Mouse (Mus musculus): ENCODE results near the gene Gm10718. TPM values are rescaled to one million over a fixed set of nuclear protein-coding genes. Genes with fewer than 3 reads are reported as not detected.
"Not testable (repeated sequence)": the region's sequence is repeated elsewhere in the genome, so short reads cannot be mapped to it uniquely, and the experiment has no call there.

Gm10718 gene
- polyA plus RNA-seq, 1 experiment from 2014 or later = 0.96 TPM

DNA sequence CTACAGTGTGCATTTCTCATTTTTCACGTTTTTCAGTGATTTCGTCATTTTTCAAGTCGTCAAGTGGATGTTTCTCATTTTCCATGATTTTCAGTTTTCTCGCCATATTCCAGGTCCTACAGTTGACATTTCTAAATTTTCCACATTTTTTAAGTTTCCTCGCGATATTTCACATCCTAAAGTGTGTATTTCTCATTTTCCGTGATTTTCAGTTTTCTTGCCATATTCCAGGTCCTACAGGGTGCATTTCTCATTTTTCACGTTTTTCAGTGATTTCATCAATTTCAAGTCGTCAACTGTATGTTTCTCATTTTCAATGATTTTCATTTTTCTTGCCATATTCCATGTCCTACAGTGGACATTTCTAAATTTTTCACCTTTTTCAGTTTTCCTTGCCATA lies 8.0 kb upstream of the Gm10718 start, which contains the start of gene Gm10720:
Gm10720 (plus strand) TSS at position 301 of the 400 bp plus-strand sequence.
- not testable (repeated sequence) for H3K9me3 ChIP-seq; H3K27me3 ChIP-seq; H3K27ac ChIP-seq (replicated peaks); ATAC-seq (ENCODE audit: low FRiP score, low read depth); H3K4me1 ChIP-seq (replicated peaks); H3K4me2 ChIP-seq; H3K36me3 ChIP-seq; H3K4me3 ChIP-seq; H3K9ac ChIP-seq
- WGBS = 68% methylated on average over 5 of the region's 9 CpGs

DNA sequence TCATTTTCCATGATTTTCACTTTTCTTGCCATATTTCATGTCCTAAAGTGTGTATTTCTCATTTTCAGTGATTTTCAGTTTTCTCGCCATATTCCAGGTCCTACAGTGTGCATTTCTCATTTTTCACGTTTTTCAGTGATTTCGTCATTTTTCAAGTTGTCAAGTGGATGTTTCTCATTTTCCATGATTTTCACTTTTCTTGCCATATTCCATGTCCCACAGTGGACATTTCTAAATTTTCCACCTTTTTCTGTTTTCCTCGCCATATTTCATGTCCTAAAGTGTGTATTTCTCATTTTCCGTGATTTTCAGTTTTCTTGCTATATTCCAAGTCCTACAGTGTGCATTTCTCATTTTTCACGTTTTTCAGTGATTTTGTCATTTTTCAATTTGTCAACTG lies 7.5 kb upstream of the Gm10718 start:
- H3K27me3 ChIP-seq; H3K4me1 ChIP-seq (replicated peaks); H3K9ac ChIP-seq; ATAC-seq (ENCODE audit: low FRiP score, low read depth); H3K9me3 ChIP-seq; H3K4me3 ChIP-seq; H3K36me3 ChIP-seq; H3K4me2 ChIP-seq; H3K27ac ChIP-seq (replicated peaks): not testable (repeated sequence)
- WGBS = 74% methylated on average over 6 of the region's 6 CpGs

DNA sequence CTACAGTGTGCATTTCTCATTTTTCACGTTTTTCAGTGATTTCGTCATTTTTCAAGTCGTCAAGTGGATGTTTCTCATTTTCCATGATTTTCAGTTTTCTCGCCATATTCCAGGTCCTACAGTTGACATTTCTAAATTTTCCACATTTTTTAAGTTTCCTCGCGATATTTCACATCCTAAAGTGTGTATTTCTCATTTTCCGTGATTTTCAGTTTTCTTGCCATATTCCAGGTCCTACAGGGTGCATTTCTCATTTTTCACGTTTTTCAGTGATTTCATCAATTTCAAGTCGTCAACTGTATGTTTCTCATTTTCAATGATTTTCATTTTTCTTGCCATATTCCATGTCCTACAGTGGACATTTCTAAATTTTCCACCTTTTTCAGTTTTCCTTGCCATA lies 6.2 kb upstream of the Gm10718 start, which contains the start of gene Gm10719:
Gm10719 (plus strand) TSS at position 301 of the 400 bp plus-strand sequence.
- not testable (repeated sequence) for H3K27me3 ChIP-seq; ATAC-seq (ENCODE audit: low FRiP score, low read depth); H3K4me2 ChIP-seq; H3K27ac ChIP-seq (replicated peaks); H3K4me1 ChIP-seq (replicated peaks); H3K4me3 ChIP-seq; H3K36me3 ChIP-seq; H3K9ac ChIP-seq; H3K9me3 ChIP-seq
- WGBS = 68% methylated on average over 2 of the region's 9 CpGs

DNA sequence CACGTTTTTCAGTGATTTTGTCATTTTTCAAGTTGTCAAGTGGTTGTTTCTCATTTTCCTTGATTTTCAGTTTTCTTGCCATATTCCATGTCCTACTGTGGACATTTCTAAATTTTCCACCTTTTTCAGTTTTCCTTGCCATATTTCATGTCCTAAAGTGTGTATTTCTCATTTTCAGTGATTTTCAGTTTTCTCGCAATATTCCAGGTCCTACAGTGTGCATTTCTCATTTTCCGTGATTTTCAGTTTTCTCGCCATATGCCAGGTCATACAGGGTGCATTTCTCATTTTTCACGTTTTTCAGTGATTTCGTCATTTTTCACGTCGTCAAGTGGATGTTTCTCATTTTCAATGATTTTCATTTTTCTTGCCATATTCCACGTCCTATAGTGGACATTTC lies 4.4 kb upstream of the Gm10718 start:
- WGBS = 60% methylated on average over 9 of the region's 9 CpGs
- not testable (repeated sequence) for H3K4me2 ChIP-seq; H3K27ac ChIP-seq (replicated peaks); H3K9me3 ChIP-seq; H3K4me3 ChIP-seq; ATAC-seq (ENCODE audit: low FRiP score, low read depth); H3K36me3 ChIP-seq; H3K4me1 ChIP-seq (replicated peaks); H3K9ac ChIP-seq; H3K27me3 ChIP-seq

DNA sequence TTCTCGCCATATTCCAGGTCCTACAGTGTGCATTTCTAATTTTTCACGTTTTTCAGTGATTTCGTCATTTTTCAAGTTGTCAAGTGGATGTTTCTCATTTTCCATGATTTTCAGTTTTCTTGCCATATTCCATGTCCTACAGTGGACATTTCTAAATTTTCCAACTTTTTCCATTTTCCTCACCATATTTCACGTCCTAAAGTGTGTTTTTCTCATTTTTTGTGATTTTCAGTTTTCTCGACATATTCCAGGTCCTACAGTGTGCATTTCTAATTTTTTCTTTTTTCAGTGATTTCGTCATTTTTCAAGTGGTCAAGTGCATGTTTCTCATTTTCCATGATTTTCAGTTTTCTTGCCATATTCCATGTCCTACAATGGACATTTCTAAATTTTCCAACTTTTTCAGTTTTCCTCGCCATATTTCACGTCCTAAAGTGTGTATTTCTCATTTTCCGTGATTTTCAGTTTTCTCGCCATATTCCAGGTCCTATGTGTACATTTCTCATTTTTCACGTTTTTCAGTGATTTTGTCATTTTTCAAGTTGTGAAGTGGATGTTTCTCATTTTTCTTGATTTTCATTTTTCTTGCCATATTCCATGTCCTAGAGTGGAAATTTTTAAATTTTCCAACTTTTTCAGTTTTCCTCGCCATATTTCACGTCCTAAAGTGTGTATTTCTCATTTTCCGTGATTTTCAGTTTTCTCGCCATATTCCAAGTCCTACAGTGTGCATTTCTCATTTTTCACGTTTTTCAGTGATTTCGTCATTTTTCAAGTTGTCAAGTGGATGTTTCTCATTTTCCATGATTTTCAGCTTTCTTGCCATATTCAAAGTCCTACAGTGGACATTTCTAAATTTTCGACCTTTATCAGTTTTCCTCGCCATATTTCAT lies 3.3 kb upstream of the Gm10718 start:
- WGBS = 76% methylated on average over 16 of the region's 19 CpGs
- not testable (repeated sequence) for H3K4me1 ChIP-seq (replicated peaks); H3K27ac ChIP-seq (replicated peaks); H3K9ac ChIP-seq; H3K9me3 ChIP-seq; H3K4me2 ChIP-seq; H3K4me3 ChIP-seq; H3K36me3 ChIP-seq; H3K27me3 ChIP-seq
- peak; percentile 77; the same call in 1 of the 2 replicates for ATAC-seq (ENCODE audit: low FRiP score, low read depth)

DNA sequence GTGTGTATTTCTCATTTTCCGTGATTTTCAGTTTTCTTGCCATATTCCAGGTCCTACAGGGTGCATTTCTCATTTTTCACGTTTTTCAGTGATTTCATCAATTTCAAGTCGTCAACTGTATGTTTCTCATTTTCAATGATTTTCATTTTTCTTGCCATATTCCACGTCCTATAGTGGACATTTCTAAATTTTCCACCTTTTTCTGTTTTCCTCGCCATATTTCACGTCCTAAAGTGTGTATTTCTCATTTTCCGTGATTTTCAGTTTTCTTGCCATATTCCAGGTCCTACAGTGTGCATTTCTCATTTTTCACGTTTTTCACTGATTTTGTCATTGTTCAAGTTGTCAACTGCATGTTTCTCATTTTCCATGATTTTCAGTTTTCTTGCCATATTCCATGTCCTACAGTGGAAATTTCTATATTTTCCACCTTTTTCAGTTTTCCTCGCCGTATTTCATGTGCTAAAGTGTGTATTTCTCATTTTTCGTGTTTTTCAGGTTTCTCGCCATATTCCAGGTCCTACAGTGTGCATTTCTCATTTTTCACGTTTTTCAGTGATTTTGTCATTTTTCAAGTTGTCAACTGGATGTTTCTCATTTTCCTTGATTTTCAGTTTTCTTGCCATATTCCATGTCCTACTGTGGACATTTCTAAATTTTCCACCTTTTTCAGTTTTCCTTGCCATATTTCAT lies 885 bp upstream of the Gm10718 start:
- not testable (repeated sequence) for ATAC-seq (ENCODE audit: low FRiP score, low read depth); H3K4me2 ChIP-seq; H3K36me3 ChIP-seq; H3K4me1 ChIP-seq (replicated peaks); H3K27me3 ChIP-seq; H3K9ac ChIP-seq; H3K9me3 ChIP-seq; H3K4me3 ChIP-seq; H3K27ac ChIP-seq (replicated peaks)
- WGBS = 73% methylated on average over 10 of the region's 13 CpGs

- H3K27ac ChIP-seq (replicated peaks); H3K4me3 ChIP-seq; H3K4me1 ChIP-seq (replicated peaks); ATAC-seq (ENCODE audit: low FRiP score, low read depth); H3K9ac ChIP-seq; H3K9me3 ChIP-seq; H3K36me3 ChIP-seq; H3K27me3 ChIP-seq; H3K4me2 ChIP-seq: not testable (repeated sequence)
- WGBS = 78% methylated on average over 16 of the region's 16 CpGs
Measured at GRCm38 (mm10) chr9:3023985-3024648, 770 bp downstream of the Gm10718 start.

DNA sequence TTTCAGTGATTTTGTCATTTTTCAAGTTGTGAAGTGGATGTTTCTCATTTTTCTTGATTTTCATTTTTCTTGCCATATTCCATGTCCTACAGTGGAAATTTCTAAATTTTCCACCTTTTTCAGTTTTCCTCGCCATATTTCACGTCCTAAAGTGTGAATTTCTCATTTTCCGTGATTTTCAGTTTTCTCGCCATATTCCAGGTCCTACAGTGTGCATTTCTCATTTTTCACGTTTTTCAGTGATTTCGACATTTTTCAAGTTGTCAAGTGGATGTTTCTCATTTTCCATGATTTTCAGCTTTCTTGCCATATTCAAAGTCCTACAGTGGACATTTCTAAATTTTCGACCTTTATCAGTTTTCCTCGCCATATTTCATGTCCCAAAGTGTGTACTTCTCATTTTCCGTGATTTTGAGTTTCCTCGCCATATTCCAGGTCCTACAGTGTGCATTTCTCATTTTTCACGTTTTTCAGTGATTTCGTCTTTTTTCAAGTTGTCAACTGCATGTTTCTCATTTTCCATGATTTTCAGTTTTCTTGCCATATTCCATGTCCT lies 1.6 kb downstream of the Gm10718 start, which contains the start of gene Gm10717:
Gm10717 (plus strand) TSS at position 506 of the 556 bp plus-strand sequence.
- H3K36me3 ChIP-seq; H3K4me3 ChIP-seq; ATAC-seq (ENCODE audit: low FRiP score, low read depth); H3K27ac ChIP-seq (replicated peaks); H3K9ac ChIP-seq; H3K27me3 ChIP-seq; H3K4me1 ChIP-seq (replicated peaks); H3K4me2 ChIP-seq; H3K9me3 ChIP-seq: not testable (repeated sequence)
- 73% methylated on average over 12 of the region's 12 CpGs for WGBS

- WGBS = 72% methylated on average over 5 of the region's 6 CpGs
Measured at GRCm38 (mm10) chr9:3025653-3026052, 2.3 kb downstream of the Gm10718 start.

GRCm38 (mm10) chr9:3026136-3026535 lies 2.8 kb downstream of the Gm10718 start:
- H3K4me3 ChIP-seq; H3K9ac ChIP-seq; H3K4me1 ChIP-seq (replicated peaks); H3K36me3 ChIP-seq; ATAC-seq (ENCODE audit: low FRiP score, low read depth); H3K4me2 ChIP-seq; H3K27me3 ChIP-seq; H3K9me3 ChIP-seq; H3K27ac ChIP-seq (replicated peaks): not testable (repeated sequence)
- 75% methylated on average over 5 of the region's 5 CpGs for WGBS

More at GRCm38 (mm10) chr9:3025653-3026052, 2.3 kb downstream of the Gm10718 start:
- not testable (repeated sequence) for H3K4me2 ChIP-seq; ATAC-seq (ENCODE audit: low FRiP score, low read depth); H3K4me1 ChIP-seq (replicated peaks); H3K27ac ChIP-seq (replicated peaks); H3K4me3 ChIP-seq; H3K27me3 ChIP-seq; H3K9ac ChIP-seq; H3K36me3 ChIP-seq; H3K9me3 ChIP-seq

DNA sequence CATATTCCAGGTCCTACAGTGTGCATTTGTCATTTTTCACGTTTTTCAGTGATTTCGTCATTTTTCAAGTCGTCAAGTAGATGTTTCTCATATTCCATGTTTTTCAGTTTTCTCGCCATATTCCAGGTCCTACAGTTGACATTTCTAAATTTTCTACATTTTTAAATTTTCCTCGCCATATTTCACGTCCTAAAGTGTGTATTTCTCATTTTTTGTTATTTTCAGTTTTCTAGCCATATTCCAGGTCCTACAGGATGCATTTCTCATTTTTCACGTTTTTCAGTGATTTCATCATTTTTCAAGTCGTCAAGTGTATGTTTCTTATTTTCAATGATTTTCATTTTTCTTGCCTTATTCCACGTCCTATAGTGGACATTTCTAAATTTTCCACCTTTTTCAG lies 3.4 kb downstream of the Gm10718 start:
- H3K4me3 ChIP-seq; H3K27me3 ChIP-seq; ATAC-seq (ENCODE audit: low FRiP score, low read depth); H3K4me2 ChIP-seq; H3K9me3 ChIP-seq; H3K4me1 ChIP-seq (replicated peaks); H3K9ac ChIP-seq; H3K36me3 ChIP-seq; H3K27ac ChIP-seq (replicated peaks): not testable (repeated sequence)
- WGBS = 67% methylated on average over 9 of the region's 9 CpGs

DNA sequence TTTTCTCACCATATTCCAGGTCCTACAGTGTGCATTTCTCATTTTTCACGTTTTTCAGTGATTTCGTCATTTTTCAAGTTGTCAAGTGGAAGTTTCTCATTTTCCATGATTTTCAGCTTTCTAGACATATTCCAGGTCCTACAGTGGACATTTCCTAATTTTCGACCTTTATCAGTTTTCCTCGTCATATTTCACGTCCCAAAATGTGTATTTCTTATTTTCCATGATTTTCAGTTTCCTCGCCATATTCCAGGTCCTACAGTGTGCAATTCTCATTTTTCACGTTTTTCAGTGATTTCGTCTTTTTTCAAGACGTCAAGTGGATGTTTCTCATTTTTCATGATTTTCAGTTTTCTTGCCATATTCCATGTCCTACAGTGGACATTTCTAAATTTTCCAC lies 3.9 kb downstream of the Gm10718 start:
- not testable (repeated sequence) for H3K4me2 ChIP-seq

More for the DNA sequence above, 3.9 kb downstream of the Gm10718 start:
- H3K9me3 ChIP-seq; H3K4me1 ChIP-seq (replicated peaks); H3K9ac ChIP-seq; H3K27ac ChIP-seq (replicated peaks); H3K4me3 ChIP-seq; H3K36me3 ChIP-seq; H3K27me3 ChIP-seq: not testable (repeated sequence)
- 70% methylated on average over 9 of the region's 9 CpGs for WGBS
- ATAC-seq (ENCODE audit: low FRiP score, low read depth) = peak; percentile 9; the same call in 1 of the 2 replicates

Measured in hindbrain, embryonic 15.5 days (tissue).